Comparison of ENCODE assay signal across 26 mouse cellular contexts in the genomic region with DNA sequence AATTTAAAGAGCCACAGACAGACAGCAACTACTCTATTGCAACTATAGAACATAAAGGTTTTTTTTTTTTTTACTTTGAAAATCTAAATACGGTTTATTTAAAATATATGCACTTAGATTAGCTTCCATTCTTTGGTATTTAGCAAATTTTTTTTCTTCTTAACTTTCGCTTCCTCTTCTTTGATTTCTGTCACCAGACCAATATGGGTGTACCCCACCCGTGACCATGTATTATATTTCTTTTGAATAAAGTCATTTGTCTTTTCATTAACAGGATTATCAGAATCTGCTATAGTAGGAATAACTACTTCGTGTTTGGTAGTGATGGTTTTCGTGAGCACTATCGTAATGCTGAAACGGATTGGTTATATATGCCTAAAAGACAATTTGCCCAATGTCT. TPM values are rescaled to one million over a fixed set of nuclear protein-coding genes. Genes with fewer than 3 reads are reported as not detected.
DNase-seq lines count a peak whose midpoint lies in the region; ATAC-seq and TF ChIP-seq lines count a peak whose summit lies in the region.
"Had no signal": no experiment of that assay in that cellular context is flagged by ENCODE, and none has a peak within 500 bp of the region (broad histone marks: within the 10 kb centered on the region; RNA-seq: fewer than 3 reads in every experiment).

No protein-coding gene starts in this region.

- no peaks in the 10 kb centered on the region for H3K9me3 ChIP-seq in liver, postnatal 0 days (ENCODE audit: low read length)
- H3K9me3 ChIP-seq: embryonic facial prominence, embryonic 13.5 days; forebrain, embryonic 12.5 days; heart, embryonic 15.5 days; hindbrain, embryonic 10.5 days had no signal

- no peaks in the 10 kb centered on the region for H3K4me1 ChIP-seq in liver, adult 2 months (ENCODE audit: control insufficient read depth, insufficient read depth, low read length)
- peaks cover 4% of the 10 kb centered on the region; the same call in 1 of the 2 replicates for H3K4me1 ChIP-seq in spleen, adult 2 months (ENCODE audit: control insufficient read depth, insufficient read depth, insufficient read length)
- H3K4me1 ChIP-seq in liver, postnatal 0 days (ENCODE audit: insufficient read depth), result peaks cover 23% of the 10 kb centered on the region
- H3K4me1 ChIP-seq: forebrain, embryonic 12.5 days; hindbrain, embryonic 10.5 days had no signal

- no peak for DNase-seq in liver, adult 2 months (ENCODE audit: extremely low read depth, low read depth, low spot score)
- DNase-seq in liver, result no peak
- no peak for DNase-seq in spleen, adult 2 months (ENCODE audit: low read depth in 1 of 2, low spot score in 2 of 2)
- DNase-seq in spleen, postnatal 14 days (ENCODE audit: low spot score in 2 of 2), result no peak
- DNase-seq in liver, postnatal 0 days, result no peak
- DNase-seq in right cerebral cortex, postnatal 25 days, result no peak
- DNase-seq in lung, postnatal 36 days, result no peak
- DNase-seq: adrenal gland, adult 2 months; adrenal gland, postnatal 36 days; cerebellum, adult 18-20 months; cerebellum, adult 9-11 months; cerebellum, postnatal 36 days; gastrocnemius, postnatal 14 days; heart, adult 2 months had no signal

- H3K27ac ChIP-seq in liver, adult 2 months (replicated peaks; ENCODE audit: insufficient read depth, low read depth, low read length), result 0 out of 2 replicates have a peak overlapping the region, but pooled peaks have one; percentile 51
- peak overlapping the region; percentile 64 for H3K27ac ChIP-seq in spleen, adult 2 months (ENCODE audit: insufficient read depth, low read length)
- peak overlapping the region; percentile 68 for H3K27ac ChIP-seq in liver, postnatal 0 days (ENCODE audit: low read depth)
- H3K27ac ChIP-seq: embryonic facial prominence, embryonic 13.5 days; forebrain, embryonic 12.5 days; heart, adult 2 months; heart, embryonic 15.5 days; hindbrain, embryonic 10.5 days; hindbrain, embryonic 14.5 days had no signal

- WGBS in liver, adult 2 months, result 94% methylated on average over 7 of the region's 7 CpGs
- 68% methylated on average over 7 of the region's 7 CpGs for WGBS in spleen, adult 2 months
- 88% methylated on average over 7 of the region's 7 CpGs for WGBS in liver, postnatal 0 days (ENCODE audit: insufficient replicate concordance)

- no peak for ATAC-seq in liver, postnatal 0 days
- ATAC-seq: forebrain, embryonic 16.5 days had no signal

- peaks cover 35% of the 10 kb centered on the region for H3K36me3 ChIP-seq in liver, adult 2 months (ENCODE audit: control insufficient read depth, insufficient read depth, low read length)
- peaks cover 12% of the 10 kb centered on the region for H3K36me3 ChIP-seq in spleen, adult 2 months (ENCODE audit: control insufficient read depth, insufficient read depth, low read length)
- H3K36me3 ChIP-seq in liver, postnatal 0 days (replicated peaks; ENCODE audit: insufficient read depth, low read length), result peaks cover 61% of the 10 kb centered on the region

- no peak for TF ChIP-seq POLR2A in liver, adult 2 months (IDR thresholded peaks at IDR 0.05; ENCODE audit: extremely low read depth, insufficient read depth, low read length)
- no peak for TF ChIP-seq POLR2A in spleen, adult 2 months (IDR thresholded peaks at IDR 0.05; ENCODE audit: low read depth, low read length)

- TF ChIP-seq CTCF in liver, adult 2 months (IDR thresholded peaks at IDR 0.05; ENCODE audit: low read depth, low read length), result no peak
- no peak for TF ChIP-seq CTCF in spleen, adult 2 months (IDR thresholded peaks at IDR 0.05; ENCODE audit: extremely low read depth, insufficient read depth, insufficient read length, insufficient replicate concordance)
- TF ChIP-seq CTCF in liver, postnatal 0 days (IDR thresholded peaks at IDR 0.05; ENCODE audit: low read depth), result no peak

- no peak overlapping the region for H3K4me2 ChIP-seq in liver, postnatal 0 days (ENCODE audit: low read depth, low read length)
- H3K4me2 ChIP-seq: embryonic facial prominence, embryonic 13.5 days; forebrain, embryonic 12.5 days; heart, embryonic 11.5 days; heart, embryonic 15.5 days; hindbrain, embryonic 14.5 days had no signal

- no peaks in the 10 kb centered on the region for H3K27me3 ChIP-seq in liver, adult 2 months (ENCODE audit: control insufficient read depth, insufficient read depth, low read length)
- H3K27me3 ChIP-seq in spleen, adult 2 months (ENCODE audit: control insufficient read depth, insufficient read depth, low read length), result no peaks in the 10 kb centered on the region
- no peaks in the 10 kb centered on the region for H3K27me3 ChIP-seq in liver, postnatal 0 days (ENCODE audit: insufficient read depth, low read length)
- H3K27me3 ChIP-seq: embryonic facial prominence, embryonic 13.5 days; forebrain, embryonic 12.5 days; heart, embryonic 15.5 days had no signal

- H3K79me2 ChIP-seq in liver, adult 2 months (ENCODE audit: control insufficient read depth, insufficient read depth, low read length), result no peaks in the 10 kb centered on the region

- H3K9ac ChIP-seq in liver, adult 2 months (ENCODE audit: low read depth, low read length), result no peak overlapping the region
- no peak overlapping the region for H3K9ac ChIP-seq in liver, postnatal 0 days (replicated peaks)
- H3K9ac ChIP-seq: embryonic facial prominence, embryonic 13.5 days; forebrain, embryonic 12.5 days; heart, embryonic 15.5 days; hindbrain, embryonic 14.5 days had no signal

- H3K4me3 ChIP-seq in liver, adult 2 months (ENCODE audit: insufficient read depth, low read depth, low read length), result no peak overlapping the region
- no peak overlapping the region for H3K4me3 ChIP-seq in spleen, adult 2 months (ENCODE audit: extremely low read depth, insufficient read depth, insufficient read length)
- no peak overlapping the region for H3K4me3 ChIP-seq in liver, postnatal 0 days (ENCODE audit: low read depth, low read length)
- H3K4me3 ChIP-seq: embryonic facial prominence, embryonic 13.5 days; forebrain, embryonic 12.5 days; heart, adult 2 months; heart, embryonic 15.5 days; hindbrain, embryonic 10.5 days had no signal

- TF ChIP-seq EP300 in liver, postnatal 0 days (IDR thresholded peaks at IDR 0.05; ENCODE audit: low read depth), result no peak

RNA-seq across cellular contexts. Expression of a gene that starts 7.0 kb away (rescaled TPM):
- 7.3 and 9.5 TPM in 2 replicates for total RNA-seq in liver, adult 2 months (2014; rRNA removed)
- 5.0 and 5.1 TPM in 2 replicates for polyA plus RNA-seq in liver, adult 2 months (2012; rRNA removed)
- 40.0 and 43.8 TPM in 2 replicates for polyA plus RNA-seq in spleen, adult 2 months (2012; rRNA removed)
- 25.5 and 26.4 TPM in 2 replicates for polyA plus RNA-seq in liver, postnatal 0 days (2015; fragmentation: Nextera tagmentation; extraction: Ambion mirVana)

RNA-seq across cellular contexts. Expression of a gene that starts 7.4 kb away (rescaled TPM):
- total RNA-seq in liver, adult 2 months (2014; rRNA removed), result 0.83 TPM in 1 of 2 replicates, not detected in the other
- polyA plus RNA-seq in liver, adult 2 months (2012; rRNA removed), result not detected in 2 replicates
- not detected in 2 replicates for polyA plus RNA-seq in spleen, adult 2 months (2012; rRNA removed)
- not detected in 2 replicates for polyA plus RNA-seq in liver, postnatal 0 days (2015; fragmentation: Nextera tagmentation; extraction: Ambion mirVana)
- total RNA-seq: adrenal gland, postnatal 36 days; gastrocnemius, adult 18-20 months; gastrocnemius, postnatal 14 days; heart, adult 2 months; heart, postnatal 25 days had no signal
- polyA plus RNA-seq: adrenal gland, adult 2 months; C2C12; embryonic facial prominence, embryonic 13.5 days; forebrain, embryonic 12.5 days; forebrain, embryonic 16.5 days; frontal cortex, adult 2 months; gonadal fat pad, adult 2 months; heart, adult 2 months; heart, embryonic 11.5 days; heart, embryonic 15.5 days; hindbrain, embryonic 10.5 days; hindbrain, embryonic 14.5 days had no signal

RNA-seq across cellular contexts. Expression of a gene that starts 26.4 kb away (rescaled TPM):
- 69.1 and 84.2 TPM in 2 replicates for total RNA-seq in liver, adult 2 months (2014; rRNA removed)
- 115 and 144 TPM in 2 replicates for polyA plus RNA-seq in liver, adult 2 months (2012; rRNA removed)
- polyA plus RNA-seq in spleen, adult 2 months (2012; rRNA removed), result 59.6 and 73.8 TPM in 2 replicates
- polyA plus RNA-seq in liver, postnatal 0 days (2015; fragmentation: Nextera tagmentation; extraction: Ambion mirVana), result 107 and 113 TPM in 2 replicates
